Mouse (Mus musculus): Measurements from ENCODE around the gene Mob4. TPM values are rescaled to one million over a fixed set of nuclear protein-coding genes. Genes with fewer than 3 reads are reported as not detected.

The Mob4 gene
- polyA plus RNA-seq, 1 experiment = 15.5 TPM

- TF ChIP-seq MYOG (IDR thresholded peaks at IDR 0.05; ENCODE audit: control insufficient read depth, extremely low read depth, insufficient read length) = no peak
- no peaks in the 10 kb centered on the region for H3K79me3 ChIP-seq (ENCODE audit: low read depth)
- no peak overlapping the region for H3K4me3 ChIP-seq (ENCODE audit: insufficient read depth, poor library complexity, severe bottlenecking)
- H3K79me2 ChIP-seq (ENCODE audit: control insufficient read depth, insufficient read depth) = no peaks in the 10 kb centered on the region
- no peak overlapping the region for H3ac ChIP-seq (ENCODE audit: control insufficient read depth, insufficient read length, low read depth)
- no peaks in the 10 kb centered on the region for H3K27me3 ChIP-seq (ENCODE audit: control insufficient read depth, insufficient read depth, insufficient read length)
- H3K36me3 ChIP-seq (ENCODE audit: control insufficient read depth, insufficient read depth) = peaks cover 26% of the 10 kb centered on the region
These were observed 29.2 kb downstream of the Mob4 start for GRCm38 (mm10) chr1:55160218-55160617.

- Histone ChIP-seq H3K79me3 (ENCODE audit: low read depth) (no peaks in the 10 kb centered on the region), H3K4me3 (ENCODE audit: insufficient read depth, poor library complexity, severe bottlenecking) (no peak overlapping the region), H3K79me2 (ENCODE audit: control insufficient read depth, insufficient read depth) (no peaks in the 10 kb centered on the region), H3K27me3 (ENCODE audit: control insufficient read depth, insufficient read depth, insufficient read length) (no peaks in the 10 kb centered on the region), H3ac (ENCODE audit: control insufficient read depth, insufficient read length, low read depth) (no peak overlapping the region), H3K36me3 (ENCODE audit: control insufficient read depth, insufficient read depth) (peaks cover 18% of the 10 kb centered on the region)
- no peak for TF ChIP-seq CTCF (IDR thresholded peaks at IDR 0.05; ENCODE audit: control insufficient read depth, insufficient read depth, insufficient read length)
- TF ChIP-seq CEBPB (IDR thresholded peaks at IDR 0.05; ENCODE audit: low read depth) = no peak
- no peak for TF ChIP-seq MYOD1 (IDR thresholded peaks at IDR 0.05; ENCODE audit: control insufficient read depth, insufficient read length, low read depth)
- TF ChIP-seq FOSL1 (IDR thresholded peaks at IDR 0.05; ENCODE audit: insufficient read depth, low read length, poor library complexity, severe bottlenecking) = no peak
- TF ChIP-seq USF1 (IDR thresholded peaks at IDR 0.05; ENCODE audit: low read depth) = no peak
- TF ChIP-seq MYOG (IDR thresholded peaks at IDR 0.05; ENCODE audit: control insufficient read depth, extremely low read depth, insufficient read length) = no peak
- no peak for TF ChIP-seq MAX (IDR thresholded peaks at IDR 0.05)
These were observed 30.0 kb downstream of the Mob4 start for GRCm38 (mm10) chr1:55160831-55161638.

GRCm38 (mm10) chr1:55161895-55162294 lies 30.9 kb downstream of the Mob4 start:
- no peak for TF ChIP-seq CEBPB (IDR thresholded peaks at IDR 0.05; ENCODE audit: low read depth)
- no peak for TF ChIP-seq MYOG (IDR thresholded peaks at IDR 0.05; ENCODE audit: control insufficient read depth, extremely low read depth, insufficient read length)
- TF ChIP-seq MAX (IDR thresholded peaks at IDR 0.05) = no peak
- TF ChIP-seq FOSL1 (IDR thresholded peaks at IDR 0.05; ENCODE audit: insufficient read depth, low read length, poor library complexity, severe bottlenecking) = no peak
- TF ChIP-seq MYOD1 (IDR thresholded peaks at IDR 0.05; ENCODE audit: control insufficient read depth, insufficient read length, low read depth) = no peak
- TF ChIP-seq CTCF (IDR thresholded peaks at IDR 0.05; ENCODE audit: control insufficient read depth, insufficient read depth, insufficient read length) = no peak
- TF ChIP-seq USF1 (IDR thresholded peaks at IDR 0.05; ENCODE audit: low read depth) = no peak
- no peak overlapping the region for H3K4me3 ChIP-seq (ENCODE audit: insufficient read depth, poor library complexity, severe bottlenecking)

GRCm38 (mm10) chr1:55162781-55163180 lies 31.8 kb downstream of the Mob4 start:
- no peak for TF ChIP-seq CEBPB (IDR thresholded peaks at IDR 0.05; ENCODE audit: low read depth)
- no peak for TF ChIP-seq USF1 (IDR thresholded peaks at IDR 0.05; ENCODE audit: low read depth)
- no peak for TF ChIP-seq FOSL1 (IDR thresholded peaks at IDR 0.05; ENCODE audit: insufficient read depth, low read length, poor library complexity, severe bottlenecking)
- TF ChIP-seq CTCF (IDR thresholded peaks at IDR 0.05; ENCODE audit: control insufficient read depth, insufficient read depth, insufficient read length) = no peak
- TF ChIP-seq MYOG (IDR thresholded peaks at IDR 0.05; ENCODE audit: control insufficient read depth, extremely low read depth, insufficient read length) = no peak
- TF ChIP-seq MAX (IDR thresholded peaks at IDR 0.05) = no peak
- no peak for TF ChIP-seq MYOD1 (IDR thresholded peaks at IDR 0.05; ENCODE audit: control insufficient read depth, insufficient read length, low read depth)
- no peak overlapping the region for H3K4me3 ChIP-seq (ENCODE audit: insufficient read depth, poor library complexity, severe bottlenecking)
- H3K79me3 ChIP-seq (ENCODE audit: low read depth) = no peaks in the 10 kb centered on the region
- peaks cover 3% of the 10 kb centered on the region for H3K36me3 ChIP-seq (ENCODE audit: control insufficient read depth, insufficient read depth)
- H3K27me3 ChIP-seq (ENCODE audit: control insufficient read depth, insufficient read depth, insufficient read length) = no peaks in the 10 kb centered on the region
- H3K79me2 ChIP-seq (ENCODE audit: control insufficient read depth, insufficient read depth) = no peaks in the 10 kb centered on the region
- no peak overlapping the region for H3ac ChIP-seq (ENCODE audit: control insufficient read depth, insufficient read length, low read depth)

More at GRCm38 (mm10) chr1:55161895-55162294, 30.9 kb downstream of the Mob4 start:
- Histone ChIP-seq H3K79me3 (ENCODE audit: low read depth) (no peaks in the 10 kb centered on the region), H3K79me2 (ENCODE audit: control insufficient read depth, insufficient read depth) (no peaks in the 10 kb centered on the region), H3K36me3 (ENCODE audit: control insufficient read depth, insufficient read depth) (peaks cover 12% of the 10 kb centered on the region), H3ac (ENCODE audit: control insufficient read depth, insufficient read length, low read depth) (no peak overlapping the region), H3K27me3 (ENCODE audit: control insufficient read depth, insufficient read depth, insufficient read length) (no peaks in the 10 kb centered on the region)

- H3ac ChIP-seq (ENCODE audit: control insufficient read depth, insufficient read length, low read depth) = no peak overlapping the region
- no peak overlapping the region for H3K4me3 ChIP-seq (ENCODE audit: insufficient read depth, poor library complexity, severe bottlenecking)
- no peaks in the 10 kb centered on the region for H3K27me3 ChIP-seq (ENCODE audit: control insufficient read depth, insufficient read depth, insufficient read length)
- H3K79me3 ChIP-seq (ENCODE audit: low read depth) = no peaks in the 10 kb centered on the region
- no peaks in the 10 kb centered on the region for H3K79me2 ChIP-seq (ENCODE audit: control insufficient read depth, insufficient read depth)
- TF ChIP-seq MAX (IDR thresholded peaks at IDR 0.05) (no peak), MYOG (IDR thresholded peaks at IDR 0.05; ENCODE audit: control insufficient read depth, extremely low read depth, insufficient read length) (no peak), USF1 (IDR thresholded peaks at IDR 0.05; ENCODE audit: low read depth) (no peak), MYOD1 (IDR thresholded peaks at IDR 0.05; ENCODE audit: control insufficient read depth, insufficient read length, low read depth) (no peak), FOSL1 (IDR thresholded peaks at IDR 0.05; ENCODE audit: insufficient read depth, low read length, poor library complexity, severe bottlenecking) (no peak), CEBPB (IDR thresholded peaks at IDR 0.05; ENCODE audit: low read depth) (no peak), CTCF (IDR thresholded peaks at IDR 0.05; ENCODE audit: control insufficient read depth, insufficient read depth, insufficient read length) (no peak)
- peaks cover 3% of the 10 kb centered on the region for H3K36me3 ChIP-seq (ENCODE audit: control insufficient read depth, insufficient read depth)
These were observed 33.0 kb downstream of the Mob4 start for GRCm38 (mm10) chr1:55164005-55164404.
